Mouse (Mus musculus) right cerebral cortex, adult 2 months (tissue): ENCODE measurements at regions not wholly inside any gene's neighbourhood (a gene's known extent, or its start where the extent isn't known, plus 50 kb on each side); places are given as distances from the start of the nearest gene placed in this dataset.
A peak's percentile ranks its signal among the peaks of the same experiment; 100 is the strongest.

Experiments used
- DNase-seq, 2 experiments: peaks; one replicate each; pipeline ENCODE4 v3.0.0; 2021 to 2022; ENCODE audit warnings: low spot score in 2 of 2

GRCm38 (mm10) chr5:27906550-27906949 lies 64.6 kb downstream of the Htr5a start:
- DNase-seq: peak; percentile 56 to 63

DNA sequence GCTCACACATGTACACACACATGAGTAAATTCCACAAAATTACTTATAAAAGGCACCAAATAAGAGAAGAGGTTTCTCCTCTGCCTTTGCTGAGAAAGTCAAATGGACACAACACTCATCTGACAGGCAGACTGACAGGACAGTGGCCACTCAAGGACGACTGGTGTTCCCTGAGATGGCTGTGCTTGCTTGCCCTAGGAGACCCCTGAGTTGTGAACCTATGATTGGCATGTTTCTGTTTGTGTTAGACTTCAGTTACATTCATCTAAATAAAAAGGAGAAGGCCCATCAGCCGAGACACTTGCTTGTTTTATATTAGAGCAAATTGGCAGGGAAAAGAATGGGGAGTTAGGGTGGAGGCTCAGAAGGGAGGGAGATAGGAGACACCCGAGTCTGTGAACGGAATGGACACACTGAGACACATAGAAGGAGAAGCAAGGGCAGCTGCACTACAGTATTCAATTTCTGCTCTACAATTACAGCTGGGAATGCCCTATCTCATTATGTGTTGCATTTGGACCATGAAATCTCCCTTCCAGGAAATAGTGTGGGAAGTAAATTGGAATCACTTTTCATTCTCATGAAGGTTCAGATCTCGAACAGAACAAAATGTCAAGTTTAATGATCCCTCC lies 66.5 kb downstream of the Htr5a start:
- DNase-seq: no peak
